ENCODE assay signal across 8 mouse cellular contexts in genomic region chr12:105785000-105785774, GRCm38 (mm10). TPM values are rescaled to one million over a fixed set of nuclear protein-coding genes. Genes with fewer than 3 reads are reported as not detected.
DNase-seq lines count a peak whose midpoint lies in the region; ATAC-seq lines count a peak whose summit lies in the region.

No protein-coding gene starts in this region.

- no peaks in the 10 kb centered on the region for H3K9me3 ChIP-seq in liver, embryonic 16.5 days (replicated peaks; ENCODE audit: control insufficient read depth, low read length)
- no peaks in the 10 kb centered on the region for H3K9me3 ChIP-seq in neural tube, embryonic 13.5 days

- H3K27me3 ChIP-seq in liver, embryonic 16.5 days (ENCODE audit: control insufficient read depth, insufficient read depth, low read depth, low read length) = no peaks in the 10 kb centered on the region
- H3K27me3 ChIP-seq in neural tube, embryonic 13.5 days = no peaks in the 10 kb centered on the region

- peak overlapping the region; percentile 94 for H3K4me3 ChIP-seq in liver, embryonic 16.5 days (ENCODE audit: low read depth, low read length)
- H3K4me3 ChIP-seq in neural tube, embryonic 13.5 days = peak overlapping the region; percentile 84

- H3K36me3 ChIP-seq in liver, embryonic 16.5 days (ENCODE audit: control insufficient read depth, insufficient read depth) = no peaks in the 10 kb centered on the region
- H3K36me3 ChIP-seq in neural tube, embryonic 13.5 days = no peaks in the 10 kb centered on the region

- peak overlapping the region; percentile 83 for H3K4me2 ChIP-seq in liver, embryonic 16.5 days (ENCODE audit: low read depth, low read length)
- peak overlapping the region; percentile 92 for H3K4me2 ChIP-seq in neural tube, embryonic 13.5 days

- peak; percentile 75 for DNase-seq in urinary bladder, postnatal 14 days (ENCODE audit: low spot score)
- no peak for DNase-seq in urinary bladder, postnatal 10 days (ENCODE audit: low spot score)
- DNase-seq in embryo, embryonic 11 days = peak; percentile 84
- peak; percentile 75 for DNase-seq in heart, adult 9 months (ENCODE audit: low spot score in 2 of 2)
- DNase-seq in kidney, adult 8-10 months = peak; percentile 68 to 69
- DNase-seq in testis, postnatal 14 days (ENCODE audit: low spot score) = peak; percentile 83

- peaks cover 31% of the 10 kb centered on the region for H3K4me1 ChIP-seq in liver, embryonic 16.5 days (ENCODE audit: control insufficient read depth, low read depth, low read length)
- peaks cover 20% of the 10 kb centered on the region for H3K4me1 ChIP-seq in neural tube, embryonic 13.5 days (replicated peaks)

- peak; percentile 70 for ATAC-seq in liver, embryonic 16.5 days (ENCODE audit: low read depth)
- peak; percentile 73 for ATAC-seq in neural tube, embryonic 13.5 days (ENCODE audit: low read depth)

- H3K27ac ChIP-seq in liver, embryonic 16.5 days (ENCODE audit: low read length) = peak overlapping the region; percentile 96
- H3K27ac ChIP-seq in neural tube, embryonic 13.5 days (replicated peaks) = peak overlapping the region; percentile 98

- H3K9ac ChIP-seq in liver, embryonic 16.5 days (ENCODE audit: low read depth, low read length) = peak overlapping the region; percentile 93
- peak overlapping the region; percentile 94 for H3K9ac ChIP-seq in neural tube, embryonic 13.5 days

- 0% methylated on average over 50 of the region's 53 CpGs for WGBS in liver, embryonic 16.5 days (ENCODE audit: insufficient replicate concordance)
- WGBS in neural tube, embryonic 13.5 days = 1% methylated on average over 42 of the region's 53 CpGs

RNA-seq across cellular contexts. Expression of gene Papola, which starts 0.7 kb away (rescaled TPM):
- 81.6 and 88.3 TPM in 2 replicates for polyA plus RNA-seq in liver, embryonic 16.5 days (2015; fragmentation: Nextera tagmentation; extraction: Ambion mirVana)
- 183 and 212 TPM in 2 replicates for polyA plus RNA-seq in neural tube, embryonic 13.5 days (2015; fragmentation: Nextera tagmentation; extraction: Ambion mirVana)
